Mouse (Mus musculus) lung, postnatal 0 days (tissue): ENCODE results near the gene Lrrc4c.

Experiments
- CTCF ChIP-seq: IDR thresholded peaks from 2 replicates; pipeline ENCODE4 v1.5.1; 2016; ENCODE audit warnings: antibody characterized with exemption, mild to moderate bottlenecking
- EP300 ChIP-seq: IDR thresholded peaks from 2 replicates; pipeline ENCODE4 v1.6.1; 2016; ENCODE audit warnings: antibody characterized with exemption, mild to moderate bottlenecking, control low read depth

DNA sequence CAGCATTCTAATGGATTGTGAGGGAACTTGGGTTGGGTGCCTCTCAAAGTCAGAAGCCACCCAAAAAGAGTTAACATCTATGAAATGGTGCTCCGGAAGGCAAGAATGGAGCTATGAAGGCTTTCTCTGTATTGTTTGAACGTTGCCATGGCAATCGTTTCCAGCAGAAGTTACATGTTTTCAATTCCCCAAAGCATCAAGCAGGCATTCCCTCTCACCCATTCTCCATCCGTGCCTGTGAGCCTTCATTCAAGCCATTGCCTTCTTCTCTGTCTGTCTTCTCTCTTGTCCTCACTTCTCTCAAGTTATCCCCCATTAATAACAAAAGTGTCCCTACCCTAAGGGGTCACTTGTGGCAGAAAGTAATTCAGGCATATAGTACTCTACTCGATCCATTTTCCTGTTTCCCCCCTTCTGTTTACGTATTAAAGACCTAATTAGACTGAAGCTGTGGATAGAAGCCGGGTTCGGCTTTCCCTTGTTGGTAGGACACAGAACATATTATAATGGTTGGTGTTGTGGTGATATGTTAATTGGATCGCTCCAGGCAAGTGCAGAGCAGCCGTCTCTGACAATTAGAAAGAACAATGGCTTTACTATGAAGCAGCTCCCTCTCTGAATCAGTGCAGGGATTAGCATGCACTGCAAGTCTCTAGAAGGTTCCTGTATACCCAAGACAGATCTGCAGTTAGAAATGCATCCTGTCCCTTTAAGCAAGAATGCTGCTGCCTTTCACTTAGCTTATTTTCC, 1160.4 kb downstream of the Lrrc4c start:
- TF ChIP-seq CTCF: no peak
- TF ChIP-seq EP300: no peak
